Mouse (Mus musculus): Measurements from ENCODE around the gene Rfwd3.
"Not testable (repeated sequence)": the region's sequence is repeated elsewhere in the genome, so short reads cannot be mapped to it uniquely, and the experiment has no call there.

Gene Rfwd3

DNA sequence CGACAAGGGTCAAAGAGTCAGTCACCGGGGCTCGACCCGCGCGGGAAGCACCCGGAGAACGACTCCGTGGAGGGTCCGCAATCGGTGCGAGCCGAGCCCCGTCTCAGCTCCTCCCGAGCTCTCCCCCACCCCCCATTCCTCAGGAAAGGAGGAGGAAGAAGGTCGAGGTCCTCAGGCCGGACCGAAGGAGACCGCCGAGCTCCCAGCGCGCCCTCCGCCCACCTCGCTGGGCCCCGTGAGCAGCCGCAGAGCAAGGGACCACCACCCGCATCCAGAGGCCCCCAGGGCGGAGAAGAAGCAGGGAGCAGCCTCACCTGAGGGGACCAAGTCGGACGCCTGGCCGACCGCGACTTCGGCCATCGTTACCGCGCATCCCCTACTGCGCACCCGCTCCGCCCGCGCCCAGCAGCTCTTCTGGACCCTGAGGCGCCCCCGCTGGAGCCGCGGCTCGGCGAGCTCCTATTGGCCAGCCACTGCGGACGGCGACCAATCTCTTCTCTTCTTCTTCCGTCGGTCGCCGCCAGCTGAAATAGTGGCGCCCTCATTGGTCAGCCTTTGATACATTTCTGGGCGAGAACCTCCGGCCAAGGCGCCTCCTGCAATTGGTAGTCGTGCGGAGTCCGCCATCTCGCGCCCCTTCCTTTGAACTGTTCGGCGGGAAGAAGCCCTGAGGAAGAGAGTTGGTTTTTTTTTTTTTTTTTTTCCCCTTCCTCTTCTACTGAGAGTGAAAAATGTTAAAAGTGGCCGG is at the start of gene Rfwd3:
Gene Rfwd3, minus strand, starts transcription at position 402 of the 748 bp plus-strand sequence.
- DNase-seq, result peak; percentile 98

- peak; percentile 90 for DNase-seq
Observed at GRCm38 (mm10) chr8:111343225-111343624, 43.2 kb upstream of the Rfwd3 start.

GRCm38 (mm10) chr8:111340186-111340585 is 40.2 kb upstream of the Rfwd3 start:
- DNase-seq, result no peak

DNA sequence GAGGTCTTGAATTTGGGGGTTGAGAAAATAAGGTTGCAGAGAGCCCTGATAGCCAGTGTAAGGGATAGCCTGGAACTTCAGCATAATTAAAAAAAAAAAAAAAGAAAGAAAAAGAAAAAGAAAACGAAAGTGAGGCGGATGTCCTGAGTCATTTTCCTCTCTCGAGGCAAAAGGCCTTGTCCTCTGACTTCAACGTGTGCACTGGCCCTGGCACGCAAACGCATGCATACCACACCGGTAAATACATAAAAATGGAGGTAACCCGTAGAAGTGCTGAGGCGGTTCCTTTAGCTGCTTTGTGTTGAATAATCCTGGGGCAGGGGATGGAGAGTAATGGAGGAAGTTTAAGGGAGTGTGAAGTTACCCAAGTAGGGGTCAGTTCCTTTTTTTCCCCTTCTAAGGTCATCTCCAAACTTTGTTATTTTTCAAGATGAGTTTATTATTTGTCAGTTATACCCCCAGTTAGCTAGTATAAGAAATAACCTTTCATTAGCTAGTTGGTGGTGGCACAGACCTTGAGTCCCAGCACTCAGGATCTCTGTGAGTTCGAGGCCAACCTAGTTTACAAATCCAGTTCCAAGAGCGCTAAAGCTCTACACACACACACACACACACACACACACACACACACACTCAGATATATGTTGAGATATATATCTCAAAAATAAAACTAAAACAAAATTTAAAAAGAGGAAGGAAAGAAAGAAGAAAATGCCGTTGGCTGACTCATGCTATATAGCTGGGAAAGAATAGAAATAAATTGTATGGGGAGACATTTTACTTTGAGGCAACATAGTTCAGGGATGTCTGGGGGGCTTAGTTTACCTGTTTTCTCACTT is 38.6 kb upstream of the Rfwd3 start:
- no peak for DNase-seq

- peak; percentile 71 for DNase-seq
Observed at GRCm38 (mm10) chr8:111337890-111338347, 37.9 kb upstream of the Rfwd3 start, which contains the start of gene Mlkl. Gene Mlkl (minus strand): TSS chr8:111338177.

DNA sequence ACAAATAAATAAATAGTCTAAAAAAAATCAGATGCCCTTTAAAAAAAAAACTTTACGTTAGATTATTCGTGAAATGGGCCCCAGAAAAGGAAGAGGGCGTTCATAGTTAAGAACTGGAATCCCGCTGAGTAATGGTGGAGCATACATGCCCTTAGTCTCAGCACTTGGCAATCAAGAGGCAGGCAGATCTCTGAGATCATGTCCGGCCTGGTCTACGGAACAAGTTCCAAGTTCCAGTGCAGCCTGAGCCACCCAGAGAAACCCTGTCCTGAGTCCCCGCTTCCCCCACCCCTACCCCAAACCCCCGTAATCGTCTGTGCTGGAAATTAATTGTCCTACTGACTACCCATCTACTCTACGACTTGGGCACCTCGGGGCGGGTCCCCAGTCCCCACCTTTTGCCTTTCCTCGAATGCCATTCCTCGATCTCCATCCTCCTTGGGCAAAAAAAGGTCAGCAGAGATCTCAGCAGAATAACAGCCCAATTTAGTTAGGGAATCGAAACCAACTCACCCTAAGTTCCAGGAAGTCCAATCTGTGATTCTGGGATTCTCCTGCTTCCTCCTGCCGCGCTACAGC is 37.4 kb upstream of the Rfwd3 start:
- DNase-seq, result peak; percentile 27

- no peak for DNase-seq
Observed at GRCm38 (mm10) chr8:111336692-111337091, 36.7 kb upstream of the Rfwd3 start.

DNA sequence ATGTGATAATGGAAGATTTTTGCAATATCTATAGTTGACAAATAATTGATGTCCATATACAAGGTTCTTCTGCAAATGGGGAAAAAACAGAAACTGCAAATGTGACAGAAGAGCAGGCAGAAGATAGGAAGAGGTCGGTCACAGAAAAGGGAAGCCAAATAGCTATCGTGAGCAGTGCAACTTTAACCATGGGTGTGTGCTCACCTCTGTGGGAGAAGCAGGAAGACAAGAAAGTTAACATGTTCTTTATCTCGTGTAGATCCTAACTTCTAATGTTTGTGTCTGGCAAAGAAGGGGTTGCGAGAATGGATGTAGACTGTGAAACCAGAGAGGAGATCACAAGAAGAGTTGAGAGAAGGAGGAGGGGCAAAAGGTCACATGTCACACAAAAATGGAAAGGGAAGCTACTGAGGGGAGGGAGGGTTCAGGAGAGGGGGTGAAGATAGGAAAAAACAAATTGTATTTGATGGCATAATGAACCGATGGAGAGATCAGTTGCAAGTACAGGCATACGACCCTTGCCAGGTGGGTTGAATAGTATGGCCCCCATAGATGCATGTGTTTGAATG is 25.3 kb upstream of the Rfwd3 start:
- no peak for DNase-seq

- DNase-seq, result no peak
Observed at GRCm38 (mm10) chr8:111314729-111315128, 14.7 kb upstream of the Rfwd3 start.

- DNase-seq, result not testable (repeated sequence)
Observed at GRCm38 (mm10) chr8:111313961-111314360, 13.9 kb upstream of the Rfwd3 start.

DNA sequence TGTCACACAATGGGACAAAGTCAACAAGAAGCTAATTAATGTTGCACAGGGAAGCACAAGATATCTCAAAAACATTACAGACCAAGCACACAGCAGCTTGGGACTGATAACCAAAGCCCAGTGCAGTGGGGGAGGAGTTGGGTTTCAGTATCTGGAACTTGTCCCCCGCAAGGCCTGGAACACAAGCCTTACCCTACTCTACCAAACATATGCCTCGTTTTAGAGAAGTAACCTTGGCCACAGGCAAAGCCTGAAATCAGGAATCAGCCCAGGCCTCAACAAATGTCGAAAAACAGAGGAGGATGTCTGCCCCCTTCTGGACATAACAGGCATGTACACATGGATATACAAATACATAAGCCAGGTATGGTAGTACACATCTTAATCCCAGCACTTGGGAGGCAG is 12.7 kb upstream of the Rfwd3 start:
- no peak for DNase-seq

- DNase-seq, result not testable (repeated sequence)
Observed at GRCm38 (mm10) chr8:111310006-111310405, 10.0 kb upstream of the Rfwd3 start.

- peak; percentile 11 for DNase-seq
Observed at GRCm38 (mm10) chr8:111305031-111305730, 5.2 kb upstream of the Rfwd3 start.

- no peak for DNase-seq
Observed at GRCm38 (mm10) chr8:111304359-111304758, 4.3 kb upstream of the Rfwd3 start.

DNA sequence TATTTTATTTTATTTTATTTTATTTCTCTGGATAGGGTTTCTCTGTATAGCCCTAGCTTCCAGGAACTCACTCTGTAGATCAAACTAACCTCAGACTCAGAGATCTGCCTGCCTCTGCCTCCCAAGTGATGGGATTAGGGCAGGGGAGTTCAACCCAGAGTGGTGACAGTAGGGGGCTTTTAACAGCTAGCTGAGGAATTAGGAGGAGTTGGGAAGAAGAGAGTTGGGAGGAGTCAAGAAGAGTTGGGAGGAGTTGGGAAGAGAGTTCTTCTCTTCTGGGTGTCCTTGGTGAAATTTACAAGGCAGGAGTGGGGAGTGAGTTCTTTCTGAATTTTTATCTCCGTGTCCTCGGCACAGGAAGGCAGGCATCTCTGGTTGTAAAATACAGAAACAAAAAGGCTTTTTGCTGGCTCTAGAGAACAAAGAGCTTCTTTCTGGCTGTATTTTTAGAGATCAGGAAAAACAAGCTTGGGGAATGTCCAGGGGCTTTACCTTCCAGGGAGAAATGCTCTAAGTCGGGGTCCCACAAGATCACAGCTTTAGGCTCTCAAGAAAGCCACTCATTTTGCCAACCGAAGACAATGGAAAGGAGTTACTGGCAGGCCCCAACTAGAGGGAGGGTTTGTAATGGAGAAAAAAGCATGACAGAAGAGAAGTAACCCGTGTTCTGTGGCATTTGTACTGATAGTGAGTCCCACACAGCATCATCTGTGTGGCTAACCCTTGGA is 3.2 kb upstream of the Rfwd3 start:
- DNase-seq, result not testable (repeated sequence)

DNA sequence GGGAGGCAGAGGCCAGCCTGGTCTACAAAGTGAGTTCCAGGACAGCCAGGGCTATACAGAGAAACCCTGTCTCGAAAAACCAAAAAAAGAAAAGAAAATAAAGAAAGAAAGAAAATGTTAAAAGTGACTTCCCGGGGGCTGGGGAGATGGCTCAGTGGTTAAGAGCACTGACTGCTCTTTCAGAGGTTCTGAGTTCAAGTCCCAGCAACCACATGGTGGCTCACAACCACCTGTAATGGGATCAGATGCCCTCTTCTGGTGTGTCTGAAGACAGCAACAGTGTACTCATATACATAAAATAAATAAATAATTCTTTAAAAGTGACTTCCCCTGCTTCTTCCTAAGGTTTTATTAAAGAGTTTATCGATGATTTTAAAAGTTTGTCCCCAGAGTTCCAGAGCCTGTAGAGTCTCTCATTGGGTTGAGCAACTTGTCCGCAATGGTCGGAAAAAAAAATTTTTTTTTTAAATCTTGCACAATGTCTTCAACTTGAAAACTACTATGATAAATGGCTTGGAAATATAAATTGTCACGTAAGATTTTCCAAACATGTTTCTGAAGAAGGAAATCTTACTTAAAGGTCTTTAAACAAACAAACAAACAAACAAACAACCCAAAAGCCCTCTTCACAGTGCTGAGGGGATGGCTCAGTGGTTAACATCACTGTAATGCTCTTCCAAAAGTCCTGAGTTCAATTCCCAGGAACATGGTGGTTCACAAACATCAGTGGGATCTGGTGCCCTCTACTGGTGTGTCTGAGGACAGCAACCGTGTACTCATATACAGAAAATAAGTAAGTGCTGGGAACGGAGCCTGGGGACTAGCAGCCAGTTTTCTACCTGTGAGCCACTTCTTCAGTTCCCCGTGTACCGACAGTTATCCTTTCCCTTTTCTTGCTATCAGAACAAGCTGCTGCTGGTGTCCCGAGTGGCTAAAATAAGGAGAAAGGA is 850 bp upstream of the Rfwd3 start:
- DNase-seq, result no peak

- DNase-seq, result peak; percentile 67
Observed at GRCm38 (mm10) chr8:111299363-111299820, 630 bp downstream of the Rfwd3 start.

DNA sequence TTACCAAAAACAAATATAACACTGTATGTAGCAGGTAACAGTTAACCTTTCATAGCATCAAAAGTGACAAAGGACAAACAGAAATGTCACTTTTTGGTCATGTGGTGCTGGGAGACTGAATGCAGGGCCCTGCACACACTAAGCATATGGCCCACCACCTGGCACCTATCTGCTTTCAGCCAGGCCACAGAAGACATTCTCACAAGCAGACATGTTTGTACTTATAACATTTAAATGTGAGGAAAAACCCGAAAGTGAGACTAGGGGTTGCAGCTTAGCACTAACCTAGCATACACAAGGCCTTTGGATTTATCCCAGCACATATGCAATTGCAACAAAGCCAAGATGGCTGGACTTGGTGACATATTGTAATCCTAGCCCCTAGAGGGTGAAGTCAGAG is 2.0 kb downstream of the Rfwd3 start:
- no peak for DNase-seq

DNA sequence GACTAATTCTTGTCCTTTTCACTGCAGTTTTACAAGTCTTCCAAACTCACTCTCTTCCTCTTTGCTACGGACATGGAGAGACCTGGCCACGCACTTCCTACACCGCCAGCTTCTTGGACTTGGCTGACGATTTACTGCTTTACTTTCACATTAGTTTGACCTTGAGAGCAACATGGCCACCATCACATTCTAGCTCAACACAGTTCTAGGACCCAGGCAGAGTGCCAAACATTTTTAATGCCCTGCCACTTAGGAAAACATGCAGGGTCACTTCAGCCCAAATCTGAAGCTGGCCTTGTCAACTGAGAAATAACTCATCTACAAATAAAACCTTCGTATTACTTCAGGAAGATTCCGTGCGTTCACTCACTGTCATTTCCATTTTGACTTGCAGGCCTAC is 8.3 kb downstream of the Rfwd3 start:
- no peak for DNase-seq

- DNase-seq, result no peak
Observed at GRCm38 (mm10) chr8:111290586-111290985, 9.4 kb downstream of the Rfwd3 start.

Data from lung, postnatal 10 days (tissue).